Mouse (Mus musculus) regulatory T cell (primary cell): Measurements from ENCODE around the gene C7.
"Not testable (repeated sequence)": the region's sequence is repeated elsewhere in the genome, so short reads cannot be mapped to it uniquely, and the experiment has no call there.

ENCODE experiments used
- in situ Hi-C: fragments of 300-600 bp; cut with MboI, MseI; formaldehyde crosslinking; loops from one replicate; pipeline ENCODE4 v1.15.1; 2025; ENCODE audit warnings: high pct_unique_total_duplicates

Gene C7

GRCm38 (mm10) chr15:5063635-5064034 is at the start of gene C7:
Gene C7 (minus strand): TSS chr15:5063740.
- in situ Hi-C loops: no loop called here

GRCm38 (mm10) chr15:5112651-5113050 is 49.1 kb upstream of the C7 start:
- in situ Hi-C loops: no loop called here

- in situ Hi-C loops: no loop called here
Measured at GRCm38 (mm10) chr15:5108655-5109040, 45.1 kb upstream of the C7 start.

GRCm38 (mm10) chr15:5107686-5108654 is 44.4 kb upstream of the C7 start, which contains the start of gene Card6:
Gene Card6 (minus strand): TSS chr15:5108539.
- in situ Hi-C loops: no loop called here

- in situ Hi-C loops: no loop called here
Measured at GRCm38 (mm10) chr15:5106293-5106692, 42.8 kb upstream of the C7 start.

- in situ Hi-C loops: no loop called here
Measured at GRCm38 (mm10) chr15:5105891-5106290, 42.4 kb upstream of the C7 start.

GRCm38 (mm10) chr15:5102312-5102711 is 38.8 kb upstream of the C7 start:
- in situ Hi-C loops: no loop called here

GRCm38 (mm10) chr15:5097376-5097775 is 33.8 kb upstream of the C7 start:
- in situ Hi-C loops: no loop called here

- in situ Hi-C loops: no loop called here
Measured at GRCm38 (mm10) chr15:5095534-5096301, 32.2 kb upstream of the C7 start.

- in situ Hi-C loops: no loop called here
Measured at GRCm38 (mm10) chr15:5090131-5090530, 26.6 kb upstream of the C7 start.

GRCm38 (mm10) chr15:5088850-5089608 is 25.5 kb upstream of the C7 start:
- in situ Hi-C loops: loop anchor here (10.0 kb wide), 1 partner anchor 1114 kb away; the partner anchor contains the start of gene Fbxo4

GRCm38 (mm10) chr15:5086162-5086561 is 22.6 kb upstream of the C7 start:
- in situ Hi-C loops: loop anchor here (10.0 kb wide), 1 partner anchor 1111 kb away; the partner anchor contains the start of gene Fbxo4

- in situ Hi-C loops: loop anchor here (10.0 kb wide), 1 partner anchor 1106 kb away; the partner anchor contains the start of gene Fbxo4
Measured at GRCm38 (mm10) chr15:5081235-5081634, 17.7 kb upstream of the C7 start.

GRCm38 (mm10) chr15:5068801-5069518 is 5.4 kb upstream of the C7 start:
- in situ Hi-C loops: no loop called here

GRCm38 (mm10) chr15:5045560-5046284 is 17.8 kb downstream of the C7 start:
- in situ Hi-C loops: no loop called here

- in situ Hi-C loops: no loop called here
Measured at GRCm38 (mm10) chr15:5029256-5029655, 34.3 kb downstream of the C7 start.

GRCm38 (mm10) chr15:5023479-5024265 is 39.9 kb downstream of the C7 start:
- in situ Hi-C loops: not testable (repeated sequence)

GRCm38 (mm10) chr15:5009644-5010107 is 53.9 kb downstream of the C7 start:
- in situ Hi-C loops: loop anchor here (10.0 kb wide), 1 partner anchor 65 kb away; no protein-coding TSS in a partner anchor
